Mouse (Mus musculus) thymus, postnatal 25 days (tissue): ENCODE results near the gene Adk.

Experiments used
- DNase-seq: peaks from one replicate; pipeline ENCODE4 v3.0.0; 2022

The Adk gene

DNA sequence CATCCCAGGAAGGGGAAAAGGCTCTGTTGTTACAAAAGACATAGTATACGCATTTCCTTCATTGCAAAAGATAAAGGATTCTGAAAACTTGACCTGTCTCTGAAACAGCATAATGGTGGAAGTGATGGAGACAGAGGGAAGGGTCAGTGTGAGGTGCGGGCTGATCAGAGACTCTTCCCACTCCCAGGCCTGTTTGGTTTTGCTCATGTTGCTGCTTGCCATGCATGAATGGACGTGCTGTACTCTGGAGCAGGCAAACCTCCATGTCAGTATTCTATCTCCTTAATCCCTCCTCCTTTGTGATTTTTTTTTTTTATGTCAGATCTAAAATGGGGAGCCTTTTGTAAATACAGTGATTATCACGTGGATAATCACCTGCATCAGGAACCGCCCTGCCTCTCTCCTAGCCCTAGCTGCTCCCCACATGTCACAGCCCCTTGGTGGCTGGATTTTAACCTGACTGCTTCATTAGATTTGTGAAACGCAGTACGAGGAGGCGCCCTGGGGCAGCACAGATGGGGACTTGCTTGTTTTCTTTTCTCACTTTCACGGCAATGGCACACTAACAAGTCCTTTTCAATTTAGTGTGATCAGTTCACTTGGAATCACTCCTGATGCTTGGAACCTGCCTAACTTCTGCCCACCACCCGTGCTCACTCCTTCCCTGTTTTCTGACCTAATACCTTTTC is 307.0 kb downstream of the Adk start:
- no peak for DNase-seq

DNA sequence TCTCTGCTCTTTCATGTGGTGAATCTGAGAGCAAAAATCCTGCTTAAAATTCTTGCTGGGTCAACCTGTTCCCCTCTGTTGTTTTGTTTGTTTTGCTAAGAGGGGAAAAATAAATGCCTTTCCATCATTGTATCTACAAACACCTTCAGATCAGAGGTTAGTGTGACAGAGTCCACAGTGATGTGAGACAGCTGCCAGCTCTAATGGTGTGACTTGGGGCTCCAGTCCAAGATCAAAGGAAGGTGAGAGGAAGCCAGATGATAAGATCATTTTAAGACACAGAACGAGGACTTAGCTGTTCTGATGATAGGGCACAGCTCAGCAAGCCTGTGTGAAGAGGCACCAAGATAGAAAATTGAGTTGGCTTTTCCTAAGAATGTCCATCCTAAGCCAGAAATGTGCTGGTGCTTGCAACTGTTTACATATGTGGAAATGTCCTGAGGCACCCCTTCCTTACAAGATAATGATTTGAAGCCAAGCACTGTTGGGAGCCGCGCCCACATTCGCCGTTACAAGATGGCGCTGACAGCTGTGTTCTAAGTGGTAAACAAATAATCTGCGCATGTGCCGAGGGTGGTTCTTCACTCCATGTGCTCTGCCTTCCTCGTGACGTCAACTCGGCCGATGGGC is 307.6 kb downstream of the Adk start:
- DNase-seq, result no peak

DNA sequence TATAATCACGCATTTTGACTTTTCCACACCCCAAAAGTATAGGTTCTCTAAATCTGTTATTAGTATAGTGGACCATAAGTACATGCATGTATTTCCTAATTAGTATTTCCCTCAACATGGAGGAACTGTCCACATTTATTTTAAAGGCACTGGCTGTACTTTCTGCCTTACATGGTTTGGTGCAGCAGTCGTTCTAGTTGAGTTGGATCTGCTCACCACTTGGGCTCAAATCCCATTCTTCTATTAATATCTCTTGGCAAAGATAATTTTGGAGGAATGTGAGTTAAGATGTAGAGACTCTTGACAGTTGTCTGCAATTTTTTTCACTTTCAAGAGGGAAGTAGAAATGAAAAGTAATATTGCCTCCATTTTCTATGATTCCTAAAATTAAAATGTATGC is 314.7 kb downstream of the Adk start:
- DNase-seq, result no peak

DNA sequence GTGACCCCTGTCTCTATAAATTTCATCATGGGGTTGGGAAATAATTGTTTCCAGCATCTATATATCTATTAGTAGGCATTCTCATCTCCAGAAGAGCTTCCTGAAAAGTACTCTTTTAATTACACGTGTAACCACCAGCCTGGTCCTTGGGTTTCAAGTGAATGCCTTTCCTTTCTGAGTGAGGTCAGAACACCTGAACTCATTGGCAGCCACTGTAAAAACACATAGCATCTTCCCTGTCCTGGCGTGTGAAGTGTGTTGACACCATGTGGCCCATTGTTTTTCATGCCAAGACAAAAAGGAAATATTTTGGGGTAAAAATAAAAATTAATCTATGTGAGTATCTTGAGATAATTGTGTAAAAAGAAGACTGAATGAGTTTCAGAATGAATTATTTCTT is 316.2 kb downstream of the Adk start:
- no peak for DNase-seq

DNA sequence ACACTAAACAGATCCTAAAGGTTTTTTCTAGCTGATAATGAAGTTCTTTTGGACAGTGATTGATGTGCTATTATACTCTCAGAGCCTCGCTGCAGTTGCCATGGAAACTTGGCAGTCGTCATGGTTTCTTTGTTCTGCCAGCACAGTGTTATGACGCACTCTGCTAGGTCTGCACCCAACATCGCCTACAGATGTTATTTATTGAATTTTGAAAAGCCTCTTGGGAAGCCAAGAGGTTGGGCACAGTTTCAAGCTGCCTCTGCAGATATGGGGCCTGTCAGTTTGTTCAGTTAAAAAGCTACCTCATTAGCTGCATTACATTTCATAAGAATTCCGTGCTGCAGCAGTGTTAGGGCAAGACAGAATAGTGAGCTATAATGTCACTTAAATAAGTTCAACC is 316.8 kb downstream of the Adk start:
- DNase-seq, result no peak

DNA sequence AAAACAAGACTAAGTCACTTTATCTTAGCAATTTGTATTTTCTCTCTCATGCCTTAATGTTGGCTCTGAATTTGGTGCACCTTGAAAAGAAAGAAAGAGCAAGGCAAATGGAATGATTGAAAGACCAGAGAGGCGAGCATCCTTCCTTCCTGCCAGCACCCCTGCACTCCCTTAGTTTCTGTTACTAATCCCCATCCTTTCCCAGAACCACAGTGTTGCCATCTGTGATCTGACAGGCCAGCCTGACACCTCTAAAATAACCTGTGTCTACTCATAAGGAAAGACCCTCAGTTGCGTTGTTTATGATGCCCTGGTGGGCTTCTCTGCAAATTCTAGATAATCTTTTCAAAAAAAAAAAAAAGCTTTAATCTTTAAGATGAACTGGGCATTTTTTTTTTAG is 319.6 kb downstream of the Adk start:
- DNase-seq, result no peak

DNA sequence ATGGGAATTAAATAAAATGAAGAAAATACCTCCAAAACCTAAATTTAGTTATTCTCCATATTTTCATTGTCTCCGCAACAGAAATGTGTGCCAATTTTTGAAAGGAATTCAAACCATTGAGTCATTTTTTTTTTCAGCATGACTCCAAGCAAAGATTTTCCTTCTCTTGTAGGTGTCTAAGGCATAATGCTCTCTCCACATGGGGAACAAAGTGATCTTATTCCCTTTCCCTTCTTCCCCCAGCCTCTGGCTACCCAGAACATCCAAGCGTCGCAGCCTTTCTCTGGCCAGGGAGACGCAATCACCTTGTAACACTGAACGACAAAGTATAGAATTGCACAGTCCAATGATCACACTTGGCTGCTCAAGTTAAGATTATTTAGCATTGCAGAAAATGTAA is 320.3 kb downstream of the Adk start:
- DNase-seq, result no peak

DNA sequence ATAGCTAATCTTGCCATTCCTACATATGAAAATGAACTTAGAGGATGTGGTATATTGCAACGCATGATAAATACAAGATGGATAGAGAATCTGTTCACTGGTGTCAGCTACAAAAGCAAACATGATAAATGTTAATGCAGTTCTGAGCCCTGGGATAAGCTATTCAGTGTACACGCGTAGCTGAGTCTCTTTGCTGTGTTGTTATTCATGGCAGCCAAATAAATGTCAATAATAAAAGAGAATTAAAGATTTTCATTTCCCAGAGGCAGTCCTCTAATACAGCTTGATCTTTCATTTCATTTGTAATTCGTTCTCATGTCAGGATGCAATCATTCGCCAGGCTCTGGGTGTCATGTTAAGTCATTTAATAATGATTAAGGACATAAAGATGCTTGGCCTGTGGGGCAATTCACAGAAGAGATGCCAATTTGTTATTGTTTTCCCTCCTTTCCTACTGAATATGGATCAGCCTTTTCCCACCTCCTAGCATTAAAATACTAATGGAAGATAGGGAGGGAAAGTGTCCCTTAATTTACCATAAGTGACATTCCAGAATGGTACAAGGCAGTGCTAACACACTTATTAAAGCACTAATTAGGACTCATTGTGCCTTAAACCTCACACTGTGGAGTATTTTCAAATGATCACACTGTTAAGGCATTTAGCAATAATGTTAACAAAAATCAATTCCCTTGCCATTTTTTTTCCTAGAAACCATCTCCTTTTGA is 331.5 kb downstream of the Adk start:
- DNase-seq, result no peak

DNA sequence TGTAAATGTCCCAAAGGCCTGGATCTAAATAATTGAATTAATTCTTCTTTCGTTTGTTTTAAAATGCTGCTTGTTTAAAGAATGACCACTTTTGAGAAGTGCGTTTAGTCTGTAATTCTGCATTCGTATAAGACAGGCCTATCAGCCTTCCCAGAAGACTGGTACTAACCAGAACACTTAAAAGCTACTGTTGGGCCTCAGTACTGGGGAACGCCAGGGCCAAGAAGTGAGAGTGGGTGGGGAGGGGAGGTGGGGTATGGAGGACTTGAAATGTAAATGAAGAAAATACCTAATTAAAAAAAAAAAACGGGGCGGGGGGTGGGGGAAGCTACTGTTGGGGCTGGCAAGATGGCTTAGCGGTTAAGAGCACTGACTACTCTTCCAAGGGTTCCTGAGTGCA is 347.1 kb downstream of the Adk start:
- DNase-seq, result no peak

DNA sequence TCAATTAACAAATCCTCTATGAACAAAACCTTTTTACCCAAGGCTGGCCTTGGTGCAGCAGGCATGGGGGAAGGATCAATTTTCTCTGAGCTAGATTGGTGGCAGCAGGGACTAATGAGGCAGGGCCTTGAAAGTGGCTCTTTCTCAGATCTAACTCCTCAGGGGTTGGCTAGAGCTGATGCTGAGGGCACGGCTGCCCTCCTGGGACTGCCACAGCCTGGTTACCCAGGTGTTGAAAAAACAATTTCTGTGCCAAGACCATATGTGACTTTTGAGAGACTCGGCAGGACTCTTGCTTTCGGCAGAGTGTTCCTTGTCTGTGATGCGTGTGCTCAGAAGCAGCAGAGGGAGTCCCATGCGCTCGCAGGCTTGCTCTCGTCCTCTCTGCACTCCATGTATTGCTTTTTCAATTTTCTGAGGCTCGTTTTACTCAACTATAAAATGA is 349.8 kb downstream of the Adk start:
- no peak for DNase-seq

DNA sequence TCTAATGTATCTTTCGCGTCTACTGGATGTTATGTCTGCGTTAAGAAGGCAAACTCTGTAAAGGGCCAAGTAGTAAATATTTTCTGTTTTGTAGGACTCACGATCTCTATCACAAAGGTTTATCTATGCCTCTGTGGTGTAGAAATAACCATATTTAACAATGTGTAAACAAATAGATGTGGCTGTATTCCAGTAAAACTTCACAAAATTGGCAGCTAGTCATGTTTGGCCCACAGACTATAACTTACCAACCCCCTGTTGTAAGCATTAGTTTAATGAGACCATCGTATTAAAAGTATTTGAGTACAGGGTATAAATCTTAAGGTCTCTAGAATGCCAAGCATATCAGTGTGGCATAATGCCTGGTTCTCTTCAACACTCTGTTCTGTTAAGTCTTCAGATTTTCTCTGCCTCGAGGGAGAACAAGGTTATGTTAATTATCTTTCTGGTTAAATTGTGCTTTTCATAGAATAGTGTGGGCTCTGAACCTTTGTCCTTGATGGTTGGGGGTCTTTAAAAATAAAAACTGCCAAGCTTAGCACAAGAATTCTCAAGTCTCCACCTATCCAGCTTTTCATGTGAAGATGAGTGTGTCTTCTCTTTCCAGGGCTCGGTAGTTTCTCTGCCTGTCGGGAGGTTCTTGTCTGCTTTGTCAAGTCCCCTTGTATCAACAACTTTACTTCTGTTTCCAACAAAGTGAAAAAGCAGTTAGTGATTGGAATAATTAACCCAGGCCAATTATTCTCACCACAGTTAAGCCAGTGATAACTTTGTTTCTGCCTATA is 350.4 kb downstream of the Adk start:
- DNase-seq, result no peak

DNA sequence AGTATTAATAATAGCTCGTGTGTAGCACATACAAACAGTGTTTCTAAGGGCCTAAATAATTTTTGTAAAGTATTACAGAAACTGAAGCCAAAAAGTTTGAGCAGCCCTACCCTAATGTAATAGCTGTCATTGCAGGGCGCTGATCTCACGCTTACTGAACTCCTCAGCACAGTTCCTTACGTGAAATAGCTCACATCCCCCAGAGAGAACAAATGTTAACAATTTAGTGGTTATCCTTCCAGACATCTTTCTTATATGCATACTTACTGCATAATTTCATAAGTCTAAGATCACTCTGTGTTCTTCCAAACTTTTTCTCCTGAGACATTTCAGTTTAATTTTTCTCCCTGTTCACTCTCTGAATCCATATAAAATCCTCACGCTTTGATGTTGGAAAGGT is 354.6 kb downstream of the Adk start:
- no peak for DNase-seq

DNA sequence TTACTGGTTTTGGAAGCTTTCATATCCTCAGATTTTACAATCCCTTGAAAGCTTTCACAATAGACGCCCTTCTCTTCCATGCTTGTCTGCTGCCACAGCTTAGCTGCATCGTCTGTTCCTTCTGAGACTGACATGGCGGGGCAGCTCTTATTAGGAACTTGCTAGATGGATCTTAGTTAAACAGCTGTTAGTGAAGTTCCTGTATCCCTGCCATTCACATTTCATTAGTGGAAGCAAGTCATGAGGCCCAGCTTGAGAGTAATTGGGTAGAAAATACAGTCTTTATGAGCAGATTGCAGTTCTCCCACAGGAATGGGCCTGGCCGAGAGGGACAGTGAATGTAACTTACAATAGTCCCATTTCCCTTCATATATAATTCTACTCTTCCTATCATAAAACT is 356.5 kb downstream of the Adk start:
- DNase-seq, result no peak

DNA sequence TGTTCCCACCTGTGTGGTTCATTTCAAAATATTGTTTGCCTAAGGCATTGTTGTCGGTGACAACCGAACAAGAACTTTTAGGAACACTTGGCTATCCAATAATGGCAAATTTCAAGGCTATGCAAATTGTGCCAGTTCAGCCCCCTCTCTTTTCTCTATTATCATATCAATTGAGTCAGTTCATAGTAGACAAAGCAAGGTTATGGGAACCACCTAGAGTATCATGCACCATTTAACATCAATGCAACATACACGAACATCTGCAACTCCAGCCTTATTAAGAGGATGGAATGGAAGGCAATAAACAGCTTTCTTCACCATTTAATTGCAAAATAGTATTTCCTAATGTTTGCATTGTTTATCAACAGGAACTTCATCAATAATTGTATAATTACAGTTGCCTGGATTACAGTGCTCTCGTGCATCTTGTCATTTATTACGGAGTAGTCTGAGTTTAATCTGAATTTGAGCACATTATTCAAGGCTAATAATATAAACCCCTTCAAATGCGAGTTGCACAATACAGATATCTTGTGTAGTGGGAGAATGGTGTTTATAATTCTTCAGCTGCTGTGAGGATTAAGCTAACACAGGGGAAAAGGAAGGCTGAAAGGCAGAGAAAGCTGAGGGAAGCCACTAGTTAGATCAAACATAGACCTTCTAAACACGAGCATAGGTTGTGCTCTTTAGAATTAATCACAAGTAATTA is 358.5 kb downstream of the Adk start:
- no peak for DNase-seq

DNA sequence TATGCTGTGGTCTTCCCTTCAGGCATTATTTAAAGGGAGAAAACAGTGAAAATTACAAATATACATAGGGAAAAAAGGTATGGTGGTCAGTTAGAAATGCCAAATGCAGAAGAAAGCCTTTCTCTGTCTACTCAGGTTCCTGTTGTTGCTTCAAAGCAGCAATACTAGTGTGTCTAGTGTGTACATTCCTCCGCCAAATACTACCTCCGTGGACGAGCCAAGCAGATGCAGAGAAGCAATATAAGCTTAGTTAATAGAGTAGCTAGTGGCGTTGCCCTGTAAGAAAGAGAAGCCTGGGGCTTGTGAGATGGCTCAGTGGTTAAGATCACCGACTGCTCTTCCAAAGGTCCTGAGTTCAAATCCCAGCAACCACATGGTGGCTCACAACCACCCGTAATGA is 359.1 kb downstream of the Adk start:
- no peak for DNase-seq

DNA sequence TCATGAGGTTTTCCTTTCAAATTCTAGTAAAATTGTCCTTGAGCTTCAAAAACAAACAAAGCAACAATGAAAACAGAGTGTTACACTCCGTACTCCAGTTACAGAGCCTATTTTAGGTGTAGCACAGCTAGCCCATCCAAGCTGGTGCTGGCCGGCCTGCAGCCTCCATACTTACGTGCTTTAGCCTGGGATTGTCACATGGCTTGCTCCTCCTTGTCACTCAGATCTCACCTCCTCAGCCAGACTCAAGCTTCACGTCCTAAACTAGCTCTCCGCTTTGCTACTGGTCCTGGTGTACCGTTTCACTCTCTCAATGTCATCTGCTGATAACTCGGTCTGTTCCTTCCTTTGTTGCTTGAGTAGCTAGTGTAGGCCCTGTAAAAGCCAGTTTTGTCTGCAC is 366.0 kb downstream of the Adk start:
- no peak for DNase-seq

DNA sequence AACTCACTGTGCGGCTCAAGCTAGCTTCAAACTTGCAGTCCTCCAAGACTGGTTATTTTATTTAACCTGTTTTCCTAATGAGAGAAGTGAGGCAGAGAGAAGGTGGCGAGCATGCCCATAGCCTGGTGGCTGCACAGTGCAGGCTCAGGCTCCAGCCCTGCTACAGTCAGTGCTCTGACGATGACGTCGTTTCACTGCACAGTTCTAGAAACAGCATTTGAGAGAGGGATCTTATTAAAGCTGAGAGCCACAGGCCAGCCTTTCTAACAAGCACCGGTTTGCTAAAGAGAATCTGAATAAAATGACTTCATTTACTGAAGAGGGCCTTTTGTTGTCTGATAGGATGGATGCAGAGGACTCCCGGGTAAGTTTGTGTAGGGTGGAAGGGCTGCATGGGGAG is 375.0 kb downstream of the Adk start:
- DNase-seq, result no peak

DNA sequence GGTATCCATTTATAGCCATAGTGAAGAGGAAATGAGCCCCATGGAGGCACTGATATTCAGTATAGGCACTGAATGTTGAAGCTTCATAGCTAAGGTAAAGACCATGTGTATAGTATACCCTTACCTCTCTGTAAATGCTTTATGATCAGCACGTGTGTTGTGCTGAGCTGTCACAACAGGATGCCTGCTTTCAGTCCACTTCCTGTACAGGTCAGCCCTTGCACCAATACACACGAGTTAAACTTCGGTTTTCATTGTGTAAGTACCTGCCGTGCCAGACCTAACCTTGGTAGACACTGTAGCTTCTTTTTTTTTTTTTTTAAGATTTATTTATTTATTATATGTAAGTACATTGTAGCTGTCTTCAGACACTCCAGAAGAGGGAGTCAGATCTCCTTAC is 381.0 kb downstream of the Adk start:
- no peak for DNase-seq

DNA sequence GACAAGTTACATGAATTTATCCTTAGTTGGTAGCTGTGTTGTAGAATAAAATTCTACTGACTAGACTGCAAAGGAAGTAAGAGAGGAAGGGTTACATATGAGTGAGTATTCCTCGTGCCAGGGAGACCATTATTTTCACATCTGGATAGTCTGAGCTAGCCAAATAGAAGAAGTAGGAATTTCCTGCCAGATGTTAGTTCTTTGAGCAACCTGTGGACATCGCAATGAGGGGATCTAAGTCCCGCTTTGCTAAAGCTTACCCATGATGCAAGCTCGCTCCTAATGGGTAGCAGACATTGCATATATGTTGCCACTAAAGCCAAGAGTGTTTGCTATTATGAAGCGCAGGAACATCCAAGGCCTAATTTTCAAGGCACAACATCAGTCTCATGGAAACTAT is 381.6 kb downstream of the Adk start:
- DNase-seq, result no peak

DNA sequence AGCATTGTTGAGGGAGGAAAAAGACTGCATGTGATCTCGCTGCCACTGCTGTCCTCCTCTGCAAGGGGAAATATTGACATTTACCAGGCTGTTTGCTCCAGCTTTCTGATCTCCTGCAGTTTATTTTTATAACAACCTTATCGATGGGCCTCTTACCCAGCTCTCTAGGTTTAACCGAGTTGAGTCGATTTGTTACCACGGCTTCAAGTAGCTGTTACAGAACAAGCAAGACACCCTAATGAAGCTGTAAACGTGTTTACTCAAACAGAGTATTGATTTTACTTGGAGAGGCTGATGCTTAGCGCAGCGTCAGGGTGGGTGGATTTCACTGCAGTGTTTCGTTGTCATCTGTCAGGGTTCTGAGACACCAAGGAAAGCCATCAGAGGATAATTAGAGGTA is 382.3 kb downstream of the Adk start:
- DNase-seq, result no peak

DNA sequence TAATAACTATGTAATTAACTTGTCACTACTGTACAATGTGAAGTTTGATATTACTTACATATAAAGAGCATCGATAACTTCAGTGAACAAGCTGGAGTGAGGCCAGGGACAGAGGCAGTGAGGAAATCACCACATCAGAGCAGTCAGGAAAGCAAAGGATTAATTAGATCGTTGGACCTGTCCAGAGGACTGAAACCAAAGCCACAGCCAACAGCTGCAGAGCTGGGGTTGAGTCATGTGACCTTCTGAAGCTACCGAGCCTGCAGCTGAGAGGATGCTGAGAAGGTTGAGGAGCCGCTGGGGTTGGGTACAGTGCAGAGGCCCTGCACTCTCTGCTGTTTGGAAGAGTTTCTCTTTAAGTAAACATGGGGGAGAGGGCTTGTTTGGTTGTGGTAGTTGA is 387.4 kb downstream of the Adk start:
- peak; percentile 8 for DNase-seq

DNA sequence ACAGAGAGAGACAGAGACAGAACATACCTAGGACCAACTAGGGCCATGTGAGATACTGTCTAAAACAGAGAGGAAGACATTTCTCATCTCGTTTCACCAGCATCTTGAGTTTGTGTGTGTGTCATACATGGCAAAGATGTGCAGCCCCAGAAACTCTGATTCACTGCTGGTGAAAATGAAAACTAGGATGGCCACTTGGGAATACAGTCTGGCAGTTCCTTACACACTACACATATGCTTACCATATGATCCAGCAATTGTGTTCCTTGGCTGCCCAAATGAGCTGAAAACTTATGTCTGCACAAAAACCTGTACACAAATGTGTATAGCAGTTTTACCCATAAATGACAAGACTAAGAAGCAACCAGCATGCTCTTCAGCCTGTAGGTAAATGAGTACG is 388.2 kb downstream of the Adk start:
- no peak for DNase-seq
